Comparison of ENCODE assay signal across 15 mouse cellular contexts in the genomic region with DNA sequence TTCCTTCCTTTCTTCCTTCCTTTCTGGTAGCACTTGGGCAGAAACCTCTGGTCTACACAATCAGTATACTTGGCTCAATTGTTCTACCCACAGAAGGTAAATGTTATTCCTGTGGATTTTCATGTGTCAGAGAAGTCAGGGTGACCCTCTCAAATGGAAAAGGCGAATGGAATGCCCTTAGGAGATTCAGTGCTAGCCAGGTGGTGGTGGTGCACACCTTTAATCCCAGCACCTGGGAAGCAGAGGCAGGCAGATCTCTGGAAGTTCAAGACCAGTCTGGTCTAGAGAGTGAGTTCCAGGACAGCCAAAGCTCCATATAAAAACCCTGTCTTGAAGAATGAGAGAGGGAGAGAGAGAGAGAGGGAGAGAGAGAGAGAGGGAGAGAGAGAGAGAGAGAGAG. TPM values are rescaled to one million over a fixed set of nuclear protein-coding genes. Genes with fewer than 3 reads are reported as not detected.
DNase-seq lines count a peak whose midpoint lies in the region; TF ChIP-seq lines count a peak whose summit lies in the region.
"Had no signal": no experiment of that assay in that cellular context is flagged by ENCODE, and none has a peak within 500 bp of the region (broad histone marks: within the 10 kb centered on the region; RNA-seq: fewer than 3 reads in every experiment).

No protein-coding gene starts in this region.

- H3ac ChIP-seq in myocyte (ENCODE audit: control insufficient read depth, insufficient read length), result no peak overlapping the region

- 72% methylated on average over 1 of the region's 1 CpGs for WGBS in heart, adult 2 months
- WGBS in heart, embryonic 10.5 days, result 63% methylated on average over 1 of the region's 1 CpGs

- TF ChIP-seq CTCF in heart, adult 2 months (IDR thresholded peaks at IDR 0.05), result no peak

- intact Hi-C loops in heart, adult 2 months (cut with DNase I), result loop anchor here (2.0 kb wide), 1 partner anchor 35 kb away; no protein-coding TSS in a partner anchor

- peaks cover 4% of the 10 kb centered on the region; the same call in 1 of the 2 replicates for H3K36me3 ChIP-seq in heart, adult 2 months (ENCODE audit: control insufficient read depth, insufficient read depth, low read length)
- peaks cover 16% of the 10 kb centered on the region; the same call in 1 of the 2 replicates for H3K36me3 ChIP-seq in heart, embryonic 10.5 days
- H3K36me3 ChIP-seq in myocyte (ENCODE audit: control insufficient read depth, insufficient read depth), result no peaks in the 10 kb centered on the region
- H3K36me3 ChIP-seq: embryonic facial prominence, embryonic 13.5 days; forebrain, embryonic 12.5 days; forebrain, embryonic 15.5 days had no signal

- TF ChIP-seq EP300 in heart, adult 2 months (IDR thresholded peaks at IDR 0.05; ENCODE audit: insufficient read depth, low read depth, low read length), result no peak

- no peaks in the 10 kb centered on the region for H3K79me2 ChIP-seq in heart, adult 2 months (replicated peaks; ENCODE audit: control insufficient read depth, insufficient read depth, low read length)
- no peaks in the 10 kb centered on the region for H3K79me2 ChIP-seq in myocyte (ENCODE audit: control insufficient read depth, insufficient read depth)

- peaks cover 32% of the 10 kb centered on the region for H3K4me1 ChIP-seq in heart, adult 2 months (ENCODE audit: control insufficient read depth, insufficient read depth, low read length)
- peaks cover 15% of the 10 kb centered on the region for H3K4me1 ChIP-seq in heart, embryonic 10.5 days
- H3K4me1 ChIP-seq: embryonic facial prominence, embryonic 13.5 days; forebrain, embryonic 12.5 days had no signal

- no peaks in the 10 kb centered on the region for H3K9me3 ChIP-seq in heart, embryonic 10.5 days
- H3K9me3 ChIP-seq: embryonic facial prominence, embryonic 10.5 days; embryonic facial prominence, embryonic 13.5 days; forebrain, embryonic 12.5 days; forebrain, embryonic 15.5 days; hindbrain, embryonic 10.5 days; hindbrain, embryonic 13.5 days had no signal

- DNase-seq in cerebellum, adult 9-11 months, result peak; percentile 57
- no peak for DNase-seq in cerebellum, postnatal 36 days
- no peak for DNase-seq in heart, adult 2 months
- DNase-seq in heart, embryonic 10.5 days (ENCODE audit: low spot score), result no peak
- DNase-seq in thymus, postnatal 4 days, result no peak
- DNase-seq: embryo, embryonic 11 days had no signal

- no peak overlapping the region for H3K9ac ChIP-seq in heart, adult 2 months (ENCODE audit: low read depth, low read length)
- H3K9ac ChIP-seq: embryonic facial prominence, embryonic 13.5 days; forebrain, embryonic 12.5 days; forebrain, embryonic 15.5 days; hindbrain, embryonic 13.5 days had no signal

- no peak for TF ChIP-seq POLR2A in heart, adult 2 months (IDR thresholded peaks at IDR 0.05; ENCODE audit: insufficient read depth, low read depth, low read length)
- no peak for TF ChIP-seq POLR2A in myocyte (IDR thresholded peaks at IDR 0.05; ENCODE audit: insufficient read length, low read depth)

- peak overlapping the region; percentile 14 for H3K4me2 ChIP-seq in myocyte (ENCODE audit: low read depth)
- H3K4me2 ChIP-seq: embryonic facial prominence, embryonic 13.5 days; forebrain, embryonic 12.5 days; forebrain, embryonic 15.5 days; heart, embryonic 11.5 days; hindbrain, embryonic 13.5 days had no signal

- H3K4me3 ChIP-seq in heart, adult 2 months, result no peak overlapping the region
- H3K4me3 ChIP-seq in heart, embryonic 10.5 days, result no peak overlapping the region
- H3K4me3 ChIP-seq in myocyte, result no peak overlapping the region
- H3K4me3 ChIP-seq: embryonic facial prominence, embryonic 10.5 days; embryonic facial prominence, embryonic 13.5 days; erythroblast, embryonic 14.5 days; forebrain, embryonic 12.5 days; forebrain, embryonic 15.5 days; hindbrain, embryonic 10.5 days; hindbrain, embryonic 13.5 days had no signal

- H3K27me3 ChIP-seq in heart, adult 2 months (ENCODE audit: control insufficient read depth, insufficient read depth, low read length), result no peaks in the 10 kb centered on the region
- H3K27me3 ChIP-seq in heart, embryonic 10.5 days (ENCODE audit: insufficient read depth, poor library complexity, severe bottlenecking), result no peaks in the 10 kb centered on the region
- no peaks in the 10 kb centered on the region for H3K27me3 ChIP-seq in myocyte (ENCODE audit: control insufficient read depth, insufficient read depth, insufficient read length)
- H3K27me3 ChIP-seq: embryonic facial prominence, embryonic 13.5 days; forebrain, embryonic 12.5 days; forebrain, embryonic 15.5 days; hindbrain, embryonic 13.5 days had no signal

- peak overlapping the region; percentile 75 for H3K27ac ChIP-seq in heart, adult 2 months
- H3K27ac ChIP-seq in heart, embryonic 10.5 days, result no peak overlapping the region
- H3K27ac ChIP-seq: embryonic facial prominence, embryonic 10.5 days; embryonic facial prominence, embryonic 13.5 days; forebrain, embryonic 12.5 days; forebrain, embryonic 15.5 days; hindbrain, embryonic 10.5 days; hindbrain, embryonic 13.5 days had no signal

TF ChIP-seq in myocyte, 11 proteins besides CTCF, POLR2A, EP300 and RAD21:
- no peak for TF ChIP-seq TCF3 (IDR thresholded peaks at IDR 0.05; ENCODE audit: insufficient read length, low read depth)
- no peak for TF ChIP-seq MYOG (IDR thresholded peaks at IDR 0.05; ENCODE audit: control insufficient read depth in 1 of 3, insufficient read depth in 1 of 3, insufficient read length in 2 of 3, low read depth in 2 of 3)
- TF ChIP-seq POLR2AphosphoS2 (IDR thresholded peaks at IDR 0.05; ENCODE audit: insufficient read length, low read depth), result no peak
- TF ChIP-seq REST (IDR thresholded peaks at IDR 0.05; ENCODE audit: insufficient read depth, insufficient read length), result no peak
- no peak for TF ChIP-seq MAX (IDR thresholded peaks at IDR 0.05; ENCODE audit: low read depth)
- TF ChIP-seq USF1 (IDR thresholded peaks at IDR 0.05; ENCODE audit: low read depth), result no peak
- TF ChIP-seq MYOD1 (IDR thresholded peaks at IDR 0.05; ENCODE audit: control insufficient read depth in 1 of 3, insufficient read length in 2 of 3, low read depth in 2 of 3), result no peak
- TF ChIP-seq SRF (IDR thresholded peaks at IDR 0.05; ENCODE audit: control insufficient read depth, insufficient read length, low read depth), result no peak
- TF ChIP-seq E2F4 (IDR thresholded peaks at IDR 0.05; ENCODE audit: insufficient read depth), result no peak
- TF ChIP-seq CEBPB (IDR thresholded peaks at IDR 0.05; ENCODE audit: insufficient read depth, poor library complexity, severe bottlenecking), result no peak
- TF ChIP-seq TCF12 (IDR thresholded peaks at IDR 0.05; ENCODE audit: insufficient read depth, poor library complexity, severe bottlenecking), result no peak
TF ChIP-seq in myocyte: peak in this region for 0.

RNA-seq across cellular contexts. Expression of gene Il20rb, which starts 16.4 kb away (rescaled TPM):
- 1 to 10 TPM in 1 of 2 experiments, under 1 TPM in 1; 0.86 to 1.6 TPM for total RNA-seq in heart, adult 2 months (2021)
- polyA plus RNA-seq in heart, adult 2 months (2012; rRNA removed), result 1.7 and 2.0 TPM in 2 replicates
- polyA plus RNA-seq in heart, embryonic 10.5 days (2016; fragmentation: Nextera tagmentation; extraction: Ambion mirVana), result 1.2 and 1.4 TPM in 2 replicates
- polyA plus RNA-seq in myocyte (2012; fragmentation: generic; extraction: Trizol), result 0.40 TPM
